Mouse (Mus musculus) frontal cortex, postnatal 25 days (tissue): ENCODE measurements around the gene Vps37c.

Source experiments
- DNase-seq, 2 experiments: peaks; one replicate each; pipeline ENCODE4 v3.0.0; 2022; ENCODE audit warnings: low spot score in 2 of 2

Gene Vps37c

GRCm38 (mm10) chr19:10688537-10689352 is at the start of gene Vps37c:
Vps37c (plus strand) TSS chr19:10688735.
- peak; percentile 80 to 93 for DNase-seq

DNA sequence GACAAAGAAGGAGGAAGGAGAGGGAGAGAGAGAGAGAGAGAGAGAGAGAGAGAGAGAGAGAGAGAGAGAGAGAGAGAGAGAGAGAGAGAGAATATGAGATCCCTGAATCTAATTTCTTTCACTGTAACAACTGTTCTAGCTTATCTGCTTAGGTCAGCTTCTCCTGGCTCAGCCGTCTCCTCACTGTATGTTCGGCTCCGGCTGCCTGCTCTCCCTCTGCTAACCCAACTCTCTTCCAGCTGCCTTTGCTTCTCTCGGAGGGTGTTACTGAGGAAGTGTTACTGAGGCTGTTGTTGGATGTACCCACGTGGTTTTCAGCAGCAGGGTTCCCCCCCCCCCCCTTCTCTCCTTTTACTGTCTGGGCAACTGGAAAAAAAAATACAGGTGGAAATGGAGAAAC is 48.5 kb upstream of the Vps37c start:
- no peak for DNase-seq

- no peak for DNase-seq
Measured at GRCm38 (mm10) chr19:10640589-10641378, 47.8 kb upstream of the Vps37c start.

DNA sequence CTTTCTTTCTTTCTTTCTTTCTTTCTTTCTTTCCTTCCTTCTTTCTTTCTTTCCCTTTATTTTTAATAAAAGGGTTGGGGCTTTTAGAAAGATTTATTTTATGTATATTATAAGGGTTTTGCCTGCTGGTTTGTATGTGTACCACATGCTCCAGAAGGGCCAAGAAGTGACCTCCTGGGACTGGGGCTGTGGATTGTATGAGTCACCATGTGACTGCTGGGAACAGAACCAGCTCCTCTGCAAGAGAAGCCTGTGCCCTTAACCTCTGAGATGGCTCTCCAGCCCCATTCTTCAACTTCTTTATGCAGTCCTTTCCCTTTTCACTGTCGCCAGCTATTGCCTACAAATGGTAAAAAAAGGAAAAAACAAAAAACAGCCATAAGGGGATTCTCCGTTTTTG is 42.9 kb upstream of the Vps37c start:
- no peak for DNase-seq

DNA sequence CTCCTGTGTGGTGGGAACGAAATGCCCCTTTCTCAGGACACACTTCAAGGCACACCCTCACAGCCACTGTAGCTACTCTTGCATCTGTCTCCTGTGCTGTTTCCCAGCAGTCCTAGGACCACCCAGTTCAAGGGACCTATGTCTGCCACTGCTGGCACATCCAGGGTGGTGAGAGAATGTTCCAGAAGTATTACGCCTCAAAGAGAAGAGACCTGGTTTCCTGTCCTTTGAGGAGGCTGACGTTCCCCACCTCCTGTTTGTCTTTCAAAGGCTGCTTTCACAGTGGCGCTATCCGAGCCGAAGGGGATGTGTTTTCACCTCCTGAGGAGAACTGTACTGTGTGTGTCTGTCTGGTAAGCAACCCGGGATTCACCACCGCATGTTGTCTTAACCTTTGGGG is 40.4 kb upstream of the Vps37c start:
- DNase-seq, result no peak

DNA sequence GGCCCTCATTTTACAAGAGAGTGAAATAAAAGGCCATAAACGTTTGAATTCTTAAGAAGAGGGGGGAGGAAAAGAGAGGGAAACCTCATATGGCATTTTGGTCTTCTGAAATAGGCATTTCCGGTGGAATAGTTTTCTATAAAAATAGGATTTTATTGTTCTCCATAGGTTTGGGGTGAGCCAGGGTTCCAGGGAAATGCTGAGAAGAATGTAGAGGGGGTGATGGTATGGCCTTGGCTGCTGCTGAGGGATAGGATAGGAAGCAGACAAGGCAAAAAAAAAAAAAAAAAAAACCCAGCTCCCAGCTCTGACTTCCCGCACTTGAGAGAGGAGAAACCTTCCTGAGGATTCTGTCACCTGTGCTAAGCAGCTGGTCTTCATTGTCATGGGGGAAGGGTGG is 32.5 kb upstream of the Vps37c start:
- DNase-seq, result no peak

DNA sequence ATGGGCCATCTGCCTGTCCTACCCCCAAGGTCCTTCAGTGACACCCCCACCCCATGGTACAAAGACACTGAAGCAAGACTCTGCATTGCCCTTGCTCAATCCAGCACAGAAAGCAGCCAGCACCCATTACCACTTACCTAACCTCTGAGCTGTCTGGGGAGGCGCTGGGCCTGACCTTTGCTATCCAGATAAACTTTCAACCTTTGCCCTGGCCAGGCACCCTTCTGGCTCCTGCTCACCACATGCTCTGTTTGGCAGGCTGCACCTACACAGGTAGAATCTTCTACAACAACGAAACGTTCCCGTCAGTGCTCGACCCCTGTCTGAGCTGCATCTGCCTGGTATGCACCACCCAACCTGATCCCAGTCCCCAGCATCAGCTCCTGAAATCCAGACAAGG is 30.8 kb upstream of the Vps37c start:
- DNase-seq, result no peak

- DNase-seq, result no peak
Measured at GRCm38 (mm10) chr19:10658406-10658805, 30.1 kb upstream of the Vps37c start.

DNA sequence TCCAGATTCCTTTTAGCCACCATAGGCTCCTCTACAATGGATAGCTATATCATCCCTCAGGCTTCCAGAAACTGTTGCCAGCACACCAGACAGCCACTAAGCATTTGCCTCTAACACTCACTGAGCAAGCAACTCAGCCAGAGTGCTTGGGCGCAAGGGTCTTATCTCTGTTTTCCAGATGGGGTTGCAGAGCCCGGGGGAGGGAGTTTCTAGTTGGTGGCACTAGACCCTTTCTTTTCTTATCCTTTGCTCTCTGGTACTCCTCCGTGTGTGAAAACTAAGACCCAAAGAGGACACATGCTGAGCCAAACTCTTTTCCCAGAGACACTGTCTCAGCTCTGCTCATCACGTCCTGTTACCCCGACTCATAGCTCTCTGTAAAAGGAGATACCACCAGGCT is 27.2 kb upstream of the Vps37c start:
- no peak for DNase-seq

DNA sequence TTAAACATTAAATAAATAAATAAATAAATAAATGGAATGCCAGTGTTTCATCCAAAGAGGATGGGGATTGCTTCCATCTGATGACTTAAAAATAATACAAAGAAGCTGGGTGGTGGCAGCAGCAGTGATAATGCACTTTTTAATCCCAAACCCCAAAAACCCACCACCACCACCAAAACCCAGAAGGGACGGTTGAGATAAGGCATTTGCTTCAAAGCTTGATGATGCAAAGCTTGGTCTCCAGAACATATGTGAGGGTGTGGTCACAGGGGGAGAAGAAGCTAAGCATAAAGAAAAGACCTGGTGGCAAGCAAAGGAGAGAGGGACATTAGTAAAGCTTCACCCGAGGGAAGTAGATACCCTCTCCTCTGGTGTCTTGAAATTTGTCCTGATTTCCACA is 26.6 kb upstream of the Vps37c start:
- no peak for DNase-seq

GRCm38 (mm10) chr19:10662665-10663064 is 25.9 kb upstream of the Vps37c start:
- DNase-seq, result no peak

GRCm38 (mm10) chr19:10665093-10665492 is 23.4 kb upstream of the Vps37c start:
- no peak for DNase-seq

DNA sequence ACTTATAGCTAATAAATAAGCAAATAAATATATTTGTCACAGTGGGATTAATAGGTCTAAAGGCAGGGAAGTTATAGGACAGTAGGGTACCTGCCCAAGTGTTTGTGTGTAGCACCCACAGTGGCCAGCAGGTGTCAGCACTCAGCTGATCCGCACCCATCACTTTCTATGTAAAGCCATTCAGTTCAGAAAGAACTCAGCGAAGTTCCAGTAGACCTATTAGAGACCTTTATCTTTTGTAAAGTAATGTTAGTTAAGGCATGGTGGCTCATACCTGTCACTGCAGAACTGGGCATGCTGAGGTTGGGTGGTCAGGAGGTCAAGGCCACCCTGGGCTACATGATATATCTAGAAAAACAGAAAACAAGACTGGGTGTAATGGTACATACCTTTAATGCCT is 23.0 kb upstream of the Vps37c start:
- peak; percentile 57 to 60 for DNase-seq

GRCm38 (mm10) chr19:10671319-10671718 is 17.2 kb upstream of the Vps37c start:
- no peak for DNase-seq

DNA sequence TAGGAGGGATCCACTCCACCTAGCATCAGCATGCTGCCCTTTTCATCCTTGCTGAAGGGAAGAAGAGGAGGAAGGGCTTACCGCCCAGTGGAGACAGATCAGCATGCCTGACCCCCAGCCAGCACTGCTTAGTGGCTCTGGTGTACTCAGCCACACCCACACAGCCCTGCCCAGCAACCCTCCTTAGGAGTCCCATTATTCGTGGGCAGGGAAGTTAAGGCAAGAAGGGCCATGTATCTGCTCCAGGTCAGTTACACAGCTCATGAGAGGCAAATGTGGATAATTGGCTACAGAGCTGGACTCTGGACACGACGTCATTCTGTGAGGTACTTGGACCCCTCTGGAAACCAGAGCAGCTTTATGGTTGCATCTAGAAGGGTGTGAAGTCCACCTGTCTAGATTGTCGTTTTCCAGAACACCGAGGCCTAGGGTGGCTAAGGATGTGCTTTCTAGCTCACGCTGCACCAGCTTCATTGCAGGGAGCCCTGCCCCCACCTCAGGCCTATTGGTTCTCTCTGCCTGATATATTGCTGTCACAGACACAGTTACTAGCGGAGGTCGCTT is 16.6 kb upstream of the Vps37c start:
- no peak for DNase-seq

DNA sequence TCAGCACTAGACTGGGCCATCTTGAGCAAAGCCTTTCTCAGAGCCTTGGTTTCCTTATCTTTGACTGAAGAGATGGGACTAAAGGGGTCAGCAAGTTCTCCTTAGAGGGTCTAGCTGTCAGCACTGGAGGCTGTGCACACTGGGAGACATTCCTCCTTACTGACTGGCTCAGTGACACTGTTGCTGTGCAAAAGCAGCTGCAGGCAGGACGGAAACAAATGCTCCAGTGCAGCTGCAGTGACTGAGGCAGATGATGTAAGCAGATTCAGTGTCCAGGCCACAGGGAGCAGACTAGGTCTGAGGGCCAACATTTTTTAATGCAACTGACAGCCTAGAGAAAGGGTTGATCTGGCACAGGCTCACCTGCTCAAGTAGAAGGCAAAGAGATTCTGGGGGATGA is 15.3 kb upstream of the Vps37c start:
- DNase-seq, result no peak

GRCm38 (mm10) chr19:10676656-10677055 is 11.9 kb upstream of the Vps37c start:
- no peak for DNase-seq

DNA sequence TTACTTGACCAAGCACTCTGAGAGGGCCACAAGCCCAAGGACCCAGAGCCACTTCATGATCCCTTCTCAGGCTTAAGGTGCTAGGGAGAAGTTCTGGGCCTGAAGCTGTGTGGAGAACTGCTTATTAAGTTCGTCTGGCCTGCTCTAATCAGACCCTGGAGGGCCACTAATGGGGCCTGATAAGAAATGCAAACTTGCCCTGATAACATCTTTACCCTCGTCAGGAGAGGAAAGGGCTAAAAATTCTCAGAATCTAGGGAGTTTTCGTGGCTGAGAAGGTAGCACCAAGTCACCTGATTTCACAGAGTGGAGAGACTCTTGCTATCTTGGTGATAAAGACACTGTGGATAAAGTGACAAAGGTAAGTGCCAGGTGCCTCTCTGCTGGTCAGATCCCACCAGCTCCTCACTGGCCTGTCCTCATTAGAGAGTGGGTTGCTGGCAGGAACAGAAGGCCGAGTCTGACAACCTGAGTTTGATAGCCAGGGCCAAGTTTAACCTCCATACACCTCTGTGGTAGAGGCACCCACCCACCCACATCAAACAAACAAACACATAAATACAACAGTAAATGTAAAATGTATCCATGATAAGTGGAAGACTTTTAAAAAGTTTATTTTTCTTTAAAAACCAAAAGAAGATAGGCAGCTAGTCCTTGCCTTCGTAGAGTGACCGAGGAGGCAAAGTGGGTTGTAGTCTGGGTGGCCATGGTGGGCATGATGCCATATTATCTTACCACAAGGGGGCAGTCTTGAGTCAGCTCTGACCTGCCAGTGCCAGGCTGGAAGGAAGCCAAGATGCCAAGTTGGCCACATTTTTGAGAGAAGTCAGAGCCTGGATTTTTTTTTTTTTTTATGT is 10.4 kb upstream of the Vps37c start, which contains the start of gene Pga5:
Pga5 (minus strand) TSS at position 157 of the 857 bp plus-strand sequence.
- peak; percentile 70 to 78 for DNase-seq

- DNase-seq, result no peak
Measured at GRCm38 (mm10) chr19:10678772-10679067, 9.8 kb upstream of the Vps37c start.

GRCm38 (mm10) chr19:10681571-10681970 is 7.0 kb upstream of the Vps37c start:
- no peak for DNase-seq

DNA sequence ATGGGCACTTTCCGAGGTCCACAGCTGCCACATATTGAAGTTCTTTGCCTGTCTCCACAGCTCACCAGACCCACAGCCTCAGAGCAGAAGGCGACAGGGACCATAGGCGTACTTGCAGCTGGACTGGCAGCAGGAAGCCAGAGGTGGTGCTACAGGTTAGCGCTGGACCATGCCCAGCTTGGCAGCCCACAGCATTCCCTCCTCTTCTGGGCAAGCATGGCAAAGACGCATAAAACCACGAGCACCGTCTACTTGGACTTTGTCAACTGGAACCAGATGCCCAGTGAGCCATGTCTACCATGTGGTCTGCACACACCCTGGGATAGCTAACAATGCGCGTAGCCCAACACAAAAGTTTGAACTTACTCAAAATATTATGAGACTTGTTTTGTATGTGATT is 3.5 kb upstream of the Vps37c start:
- no peak for DNase-seq

DNA sequence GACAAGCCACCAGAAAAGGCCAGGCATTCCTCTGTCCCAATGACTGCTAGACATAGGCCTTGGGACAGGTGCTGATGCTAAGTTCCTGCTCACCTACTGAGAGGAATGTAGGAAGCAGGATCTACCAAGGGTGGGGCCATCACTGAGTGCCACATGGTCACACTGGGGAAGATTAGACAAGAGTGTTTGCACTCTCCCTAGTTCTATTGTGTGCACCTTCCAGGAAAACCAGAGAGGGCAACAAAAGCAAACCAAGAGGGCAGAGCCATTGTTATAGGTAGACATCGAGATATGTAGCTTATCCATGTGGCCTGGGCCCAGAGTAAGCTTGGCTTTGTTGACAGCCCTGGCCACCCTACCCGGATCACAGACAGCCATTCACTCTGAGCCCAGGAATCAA is 2.8 kb upstream of the Vps37c start:
- no peak for DNase-seq
